Mouse (Mus musculus) c-Kit-negative CD71-positive TER-119-positive erythroid progenitor cells, embryonic 14.5 days (primary cell): ENCODE data around the gene Zfp866.

Source experiments
- DNase-seq: peaks from one replicate; pipeline ENCODE4 v3.0.0-alpha.2; 2013; ENCODE audit warnings: low read depth, low spot score

Gene Zfp866

DNA sequence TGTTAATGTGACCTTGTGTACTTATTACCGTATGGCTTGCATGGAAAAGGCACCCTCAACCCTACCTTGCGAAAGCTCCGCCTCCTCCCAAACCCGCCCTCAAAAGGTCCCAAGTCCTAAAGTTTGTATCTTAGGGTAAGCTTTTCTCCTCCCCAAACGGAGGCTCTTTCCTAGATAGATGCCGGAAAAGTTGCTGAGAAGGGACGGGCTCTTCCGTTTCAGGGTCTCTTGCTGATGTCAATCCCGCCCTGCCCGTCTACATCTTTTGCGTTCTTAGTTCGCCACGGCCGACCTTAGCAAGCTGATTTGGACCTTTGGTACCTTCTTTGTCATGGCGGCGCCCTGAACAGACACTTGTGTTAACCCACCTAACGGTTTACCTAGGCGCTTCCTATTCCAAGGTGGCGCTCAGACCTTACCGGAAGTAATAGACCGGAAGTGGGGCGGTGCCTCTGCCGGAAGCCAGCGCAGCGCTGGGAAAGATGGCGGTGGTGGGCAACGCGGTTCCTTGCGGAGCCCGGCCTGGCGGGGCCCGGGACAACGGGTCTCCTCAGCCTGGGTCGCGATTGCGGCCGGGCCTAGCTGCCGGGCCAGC lies at the start of gene Zfp866, which contains the start of gene Atp13a1:
Gene Zfp866 (minus strand): TSS at position 406 of the 595 bp plus-strand sequence.
Gene Atp13a1 (plus strand): TSS at position 391 of the 595 bp plus-strand sequence.
- peak; percentile 83 for DNase-seq

GRCm38 (mm10) chr8:69837057-69837682 lies 46.2 kb upstream of the Zfp866 start:
- no peak for DNase-seq

GRCm38 (mm10) chr8:69832298-69832853 lies 41.4 kb upstream of the Zfp866 start, which contains the start of gene Pbx4:
Gene Pbx4, plus strand, starts transcription at chr8:69832491.
- peak; percentile 54 for DNase-seq

DNA sequence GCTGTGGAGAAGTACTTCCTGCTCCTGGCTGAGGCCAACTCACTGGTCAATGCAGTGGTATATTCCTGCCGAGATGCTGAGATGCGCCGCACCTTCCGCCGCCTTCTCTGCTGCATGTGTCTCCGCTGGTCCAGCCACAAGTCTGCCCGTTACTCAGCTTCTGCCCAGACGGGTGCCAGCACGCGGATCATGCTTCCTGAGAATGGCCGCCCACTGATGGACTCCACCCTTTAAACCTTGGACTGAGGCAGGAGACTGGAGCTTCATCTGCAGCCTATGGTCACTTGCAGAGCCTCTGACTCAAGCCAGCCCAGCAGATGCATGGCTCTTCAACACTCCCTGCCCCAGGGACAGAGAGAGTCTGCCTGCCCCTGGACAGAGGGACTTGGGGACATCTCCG lies 35.4 kb upstream of the Zfp866 start:
- DNase-seq, result no peak

DNA sequence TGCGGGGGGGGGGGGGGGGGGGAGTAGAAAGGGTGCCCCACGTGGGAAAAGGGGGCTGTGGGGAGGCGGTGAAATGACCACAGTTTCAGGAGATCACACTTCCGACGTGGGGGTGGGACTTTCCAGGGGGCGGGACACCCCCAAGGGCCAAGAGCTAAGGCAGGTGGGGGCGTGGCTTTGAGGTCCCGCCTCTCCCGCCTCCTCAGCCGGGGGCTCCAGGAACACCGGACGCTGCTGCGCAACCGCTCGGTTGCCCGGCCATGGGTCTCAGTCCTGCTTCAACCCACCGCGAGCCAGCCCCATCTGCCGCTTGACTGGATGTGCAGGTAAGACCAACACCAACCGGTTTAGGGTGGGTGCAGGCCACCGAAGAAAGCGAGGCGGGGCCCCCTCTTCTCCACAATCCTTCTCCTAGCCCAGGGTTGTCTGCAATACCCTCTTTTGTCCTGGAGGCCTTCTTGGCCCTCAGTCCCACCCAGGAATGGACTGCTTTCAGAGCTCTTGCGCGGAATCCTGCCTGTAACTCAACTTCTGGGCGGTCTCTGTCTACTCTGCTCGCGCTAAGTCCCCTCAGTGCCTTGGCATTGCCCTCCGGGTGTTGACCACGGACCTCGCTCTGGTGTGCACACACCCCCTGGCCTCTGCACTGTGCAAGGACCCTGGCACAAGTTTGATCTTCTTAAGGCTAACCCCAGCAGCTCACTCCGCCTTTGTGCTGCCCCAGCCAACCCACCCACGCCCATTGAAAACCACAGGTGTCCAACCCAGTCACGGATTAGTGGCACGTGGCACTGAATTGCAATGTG lies 31.6 kb upstream of the Zfp866 start, which contains the start of gene Lpar2:
Gene Lpar2 (plus strand): TSS at position 44 of the 806 bp plus-strand sequence.
- DNase-seq, result no peak

DNA sequence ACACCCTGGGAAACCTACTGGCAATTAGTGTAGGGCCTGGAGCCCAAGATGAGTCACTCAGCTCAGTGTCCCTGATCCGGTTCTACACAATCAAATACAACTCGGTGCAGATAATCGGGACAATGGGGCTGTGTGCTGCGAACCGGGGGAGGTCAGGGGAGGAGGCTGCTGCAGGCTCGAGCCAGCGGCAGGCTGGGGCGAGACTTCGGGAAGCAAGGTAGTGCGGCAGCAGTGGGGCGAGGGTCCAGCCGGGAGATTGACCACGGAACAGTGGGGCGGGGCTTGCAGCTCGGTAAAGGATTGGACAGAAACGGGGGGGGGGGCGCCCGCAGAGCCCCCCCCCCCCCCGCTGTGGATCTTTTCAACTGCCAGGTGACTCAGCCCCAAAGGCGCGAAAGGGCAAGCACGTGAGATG lies 31.0 kb upstream of the Zfp866 start:
- DNase-seq, result no peak

DNA sequence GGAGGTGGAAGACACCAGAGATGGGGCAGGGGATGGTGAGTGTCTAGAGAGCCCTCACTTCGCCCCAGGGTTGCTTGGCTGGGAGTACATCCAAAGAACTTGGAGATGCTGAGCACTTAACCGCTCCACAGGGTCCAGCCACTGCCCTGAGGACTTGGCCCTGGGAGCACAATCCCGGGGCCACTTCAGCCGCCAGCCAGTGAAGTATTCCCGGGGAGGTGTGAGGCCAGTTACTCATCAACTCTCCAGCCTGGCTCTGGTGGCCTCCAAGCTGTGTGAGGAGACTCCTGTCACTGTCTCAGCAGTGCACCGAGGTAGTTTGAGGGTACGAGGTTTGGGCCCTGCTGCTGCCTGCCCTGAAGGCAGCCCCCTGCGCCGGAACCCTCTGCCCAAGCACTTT lies 29.5 kb upstream of the Zfp866 start:
- no peak for DNase-seq

GRCm38 (mm10) chr8:69815396-69815795 lies 24.4 kb upstream of the Zfp866 start:
- no peak for DNase-seq

DNA sequence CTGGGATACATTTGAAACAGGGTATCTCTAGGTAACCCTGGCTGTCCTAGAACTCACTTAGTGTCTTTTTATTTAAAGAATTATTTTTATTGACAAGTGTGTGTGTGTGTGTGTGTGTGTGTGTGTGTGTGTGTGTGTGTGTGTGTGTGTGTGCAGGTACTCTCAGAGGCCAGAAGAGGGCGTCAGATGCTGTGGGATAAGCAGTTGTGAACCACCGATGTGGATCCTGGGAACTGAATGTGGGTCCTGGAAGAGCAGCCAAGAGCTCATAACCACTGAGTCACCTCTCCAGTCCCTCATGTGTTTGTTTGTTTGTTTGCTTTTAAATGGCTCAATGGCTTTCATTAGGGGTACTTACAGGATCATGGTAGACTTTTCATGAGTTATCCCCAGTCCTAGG lies 23.9 kb upstream of the Zfp866 start:
- DNase-seq, result no peak

GRCm38 (mm10) chr8:69809820-69810219 lies 18.8 kb upstream of the Zfp866 start:
- no peak for DNase-seq

- no peak for DNase-seq
Observed at GRCm38 (mm10) chr8:69808864-69809403, 18.0 kb upstream of the Zfp866 start.

- DNase-seq, result peak; percentile 54
Observed at GRCm38 (mm10) chr8:69808094-69808863, 17.3 kb upstream of the Zfp866 start, which contains the start of gene Gmip. Gene Gmip, plus strand, starts transcription at chr8:69808679.

- DNase-seq, result no peak
Observed at GRCm38 (mm10) chr8:69807236-69807635, 16.3 kb upstream of the Zfp866 start.

DNA sequence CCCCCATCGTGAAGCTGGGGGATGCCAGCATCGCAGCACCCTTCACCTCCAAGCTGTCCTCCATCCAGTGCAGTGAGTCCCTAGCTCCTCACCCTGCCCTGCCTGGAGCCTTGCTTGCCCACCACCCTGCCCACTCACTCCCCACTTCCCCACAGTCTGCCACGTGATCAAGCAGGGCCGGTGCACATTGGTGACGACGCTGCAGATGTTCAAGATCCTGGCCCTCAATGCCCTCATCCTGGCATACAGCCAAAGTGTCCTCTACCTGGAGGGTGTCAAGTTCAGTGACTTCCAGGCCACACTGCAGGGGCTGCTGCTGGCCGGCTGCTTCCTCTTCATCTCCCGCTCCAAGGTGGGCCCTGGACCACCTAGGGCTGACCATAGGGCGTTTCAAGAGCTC lies 14.5 kb upstream of the Zfp866 start:
- DNase-seq, result no peak

DNA sequence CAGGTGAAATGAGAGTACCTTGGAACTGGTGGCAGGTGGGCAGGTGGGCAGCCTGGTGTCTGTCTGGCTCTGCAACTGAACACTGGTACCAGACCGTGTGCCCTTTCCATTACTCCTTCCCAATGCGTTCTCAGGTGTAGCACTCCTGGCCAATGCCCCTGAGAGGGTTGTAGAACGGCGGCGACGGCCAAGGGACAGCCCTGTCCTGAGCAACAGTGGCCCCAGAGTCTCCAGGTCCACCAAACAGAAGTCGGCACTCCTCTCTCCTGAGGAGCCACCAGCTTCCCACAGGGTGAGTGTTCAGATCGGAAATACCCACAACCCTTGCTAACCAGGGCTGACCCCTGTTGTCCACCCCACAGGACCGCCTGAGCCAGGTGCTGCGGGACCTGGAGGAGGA lies 14.1 kb upstream of the Zfp866 start:
- DNase-seq, result no peak

GRCm38 (mm10) chr8:69804537-69804936 lies 13.6 kb upstream of the Zfp866 start:
- no peak for DNase-seq

DNA sequence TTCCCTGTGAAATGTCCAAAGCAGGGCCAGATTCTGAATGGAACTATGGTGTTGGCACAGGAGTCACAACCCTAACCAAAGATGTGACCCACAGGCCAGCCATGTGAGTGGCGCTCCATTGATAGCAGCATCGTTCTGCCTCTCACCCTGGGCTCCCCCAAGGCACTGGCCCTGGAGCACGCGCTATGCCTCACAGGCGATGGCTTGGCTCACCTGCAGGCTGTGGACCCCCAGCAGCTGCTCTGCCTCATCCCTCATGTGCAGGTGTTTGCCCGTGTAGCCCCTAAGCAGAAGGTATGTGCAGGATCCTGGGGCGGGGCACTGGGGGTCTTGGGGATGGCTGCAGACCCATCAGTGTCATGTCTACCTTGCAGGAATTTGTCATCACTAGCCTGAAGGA lies 12.4 kb upstream of the Zfp866 start:
- DNase-seq, result no peak

DNA sequence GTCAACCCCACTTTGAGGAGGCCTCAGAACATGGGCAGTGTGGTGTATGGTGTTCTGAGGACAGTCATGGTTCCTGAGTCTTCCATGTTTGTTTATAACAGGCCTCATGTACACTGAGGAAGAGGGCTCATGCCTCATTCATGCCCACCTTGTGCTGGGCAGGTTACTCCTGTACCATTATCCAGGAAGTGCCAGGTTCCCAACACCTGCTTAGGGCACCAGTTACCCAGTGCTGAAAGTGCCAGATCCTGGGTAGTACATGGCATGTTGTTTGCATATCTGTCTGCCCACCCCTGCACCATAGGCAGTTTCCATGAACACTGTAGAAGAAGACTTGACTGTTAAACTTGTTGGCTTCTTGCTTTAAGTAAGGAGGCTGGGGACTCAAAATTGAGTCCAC lies 11.2 kb upstream of the Zfp866 start:
- DNase-seq, result no peak

- DNase-seq, result no peak
Observed at GRCm38 (mm10) chr8:69801796-69802195, 10.8 kb upstream of the Zfp866 start.

DNA sequence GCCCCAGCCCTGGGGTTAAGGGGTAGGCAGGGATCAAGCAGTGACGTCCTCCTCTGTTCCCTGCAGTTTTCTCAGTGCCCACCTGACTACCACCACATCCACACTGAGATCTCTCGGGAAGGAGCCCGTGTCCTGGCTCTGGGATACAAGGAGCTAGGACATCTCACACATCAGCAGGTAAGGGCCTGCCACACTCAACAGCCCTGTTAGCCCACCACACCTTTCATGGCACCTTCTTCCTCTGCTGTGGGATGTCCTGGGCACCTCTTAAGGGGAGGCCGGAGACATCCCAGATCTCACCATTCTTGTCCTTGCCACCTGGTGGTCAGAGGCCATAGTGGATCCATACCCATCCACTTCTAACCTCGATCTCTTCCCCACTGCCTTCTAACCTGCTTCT lies 9.0 kb upstream of the Zfp866 start:
- DNase-seq, result no peak

DNA sequence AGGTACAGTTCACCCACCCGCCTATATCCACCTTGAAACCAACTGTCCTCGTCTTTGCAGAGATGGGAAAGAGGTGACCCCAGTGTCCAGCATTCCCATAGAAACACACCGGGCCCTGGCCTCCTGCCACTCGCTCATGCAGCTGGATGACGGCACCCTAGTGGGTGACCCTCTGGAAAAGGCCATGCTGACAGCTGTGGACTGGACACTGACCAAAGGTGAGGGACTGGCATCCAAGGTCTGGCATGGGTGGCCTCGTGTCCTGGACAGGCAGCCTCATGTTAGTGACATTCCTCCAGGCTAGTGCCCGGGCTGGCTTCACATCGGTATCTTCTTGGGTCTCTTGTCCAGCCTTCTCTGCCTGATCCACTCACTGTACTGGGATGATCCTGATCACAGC lies 8.3 kb upstream of the Zfp866 start:
- DNase-seq, result no peak
